Mouse (Mus musculus) lung, adult 2 months (tissue): Measurements from ENCODE around the gene H2afb3. TPM values are rescaled to one million over a fixed set of nuclear protein-coding genes. Genes with fewer than 3 reads are reported as not detected.
"Not testable (repeated sequence)": the region's sequence is repeated elsewhere in the genome, so short reads cannot be mapped to it uniquely, and the experiment has no call there.

Experiments used
- DNase-seq: peaks from one replicate; pipeline ENCODE4 v3.0.0; 2022
- H3K4me1 ChIP-seq: fragments of 200-500 bp; 2 replicates; pipeline ENCODE4 v1.6.1; 2011; ENCODE audit warnings: low read length; ENCODE audit not compliant: control insufficient read depth, insufficient read depth
- H3K4me3 ChIP-seq: fragments of 200-500 bp; replicated peaks from 2 replicates; pipeline ENCODE3; 2011; ENCODE audit warnings: low read depth, mild to moderate bottlenecking, control low read depth, low read length; ENCODE audit errors: extremely low read depth
- CTCF ChIP-seq: fragments of 200-500 bp; IDR thresholded peaks from 2 replicates; pipeline ENCODE4 v1.5.1; 2011; ENCODE audit warnings: mild to moderate bottlenecking, low read length, control low read depth; ENCODE audit not compliant: insufficient read depth
- POLR2A ChIP-seq: fragments of 200-500 bp; IDR thresholded peaks from 2 replicates; pipeline ENCODE4 v1.6.1; 2011; ENCODE audit warnings: low read depth, mild to moderate bottlenecking, control low read depth, low read length, borderline replicate concordance; ENCODE audit errors: extremely low read depth
- WGBS: fragments of 180-500 bp; shearing (Covaris S2); methylation state at CpG from one replicate; pipeline ENCODE4 v1.1.7; 2018; 5-methylcytosine and 5-hydroxymethylcytosine counted together
- polyA plus RNA-seq: library from polyadenylated mRNA; depleted of rRNA; stranded (reverse); fragments of >200 nt; gene quantifications from 2 replicates; pipeline ENCODE4 v1.2.3, GENCODE M21; 2012; rRNA removed

The H2afb3 gene
- not detected in 2 replicates for polyA plus RNA-seq

DNA sequence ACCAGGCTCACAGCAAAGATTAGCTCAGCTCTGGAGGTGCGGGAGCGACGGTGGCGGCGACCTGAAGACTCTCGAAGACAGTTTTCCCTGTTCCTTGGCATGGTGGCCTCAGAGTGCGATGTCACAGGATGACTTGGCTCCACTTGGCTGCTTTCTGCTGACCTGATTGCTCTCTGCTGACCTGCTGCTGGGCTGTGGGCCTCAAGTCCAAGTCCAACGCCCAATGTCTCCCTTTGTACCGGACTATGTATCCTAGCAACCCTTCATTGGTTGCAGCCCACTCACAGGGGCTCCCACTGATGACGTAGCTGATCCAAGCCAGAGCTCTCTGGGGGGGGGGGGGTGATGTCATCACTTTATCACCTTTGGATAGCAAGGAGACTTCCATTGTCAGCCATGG lies at the start of gene H2afb3:
TSS of gene H2afb3 (minus strand) at position 101 of the 400 bp plus-strand sequence.
- H3K4me1 ChIP-seq, DNase-seq, H3K4me3 ChIP-seq: not testable (repeated sequence)
- WGBS: 88% methylated on average over 9 of the region's 10 CpGs

DNA sequence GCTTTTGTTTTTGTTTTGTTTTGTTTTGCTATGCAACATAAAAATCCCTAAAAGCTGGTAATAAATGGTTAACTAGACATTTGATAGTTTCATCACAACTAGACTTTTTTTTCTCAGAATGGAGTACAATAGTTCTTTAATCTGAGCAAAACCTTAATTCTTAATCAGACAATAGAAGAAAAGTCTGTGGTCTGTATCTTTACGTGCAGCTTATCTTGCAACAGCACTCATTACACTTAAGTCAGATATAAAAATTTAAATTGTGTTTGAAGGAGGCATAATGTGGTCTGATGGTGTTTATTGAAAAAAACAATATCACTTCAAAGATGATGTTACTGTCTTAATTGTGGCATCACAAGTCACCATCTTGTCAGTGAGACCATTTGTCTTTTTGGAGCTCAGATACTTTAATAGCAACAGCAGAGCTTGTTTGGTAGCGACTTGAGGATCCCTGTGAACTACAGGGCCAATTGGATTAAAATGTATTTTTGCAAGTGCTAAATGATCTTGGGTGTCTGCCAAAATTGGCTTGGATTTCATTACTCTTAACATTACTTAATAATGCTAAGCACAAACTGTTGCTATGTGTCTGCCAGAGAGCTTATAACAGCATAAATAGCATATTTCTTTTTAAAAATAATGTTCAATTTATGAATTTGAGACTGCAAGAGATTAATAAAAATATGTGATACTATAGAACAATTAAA lies 11.3 kb downstream of the H2afb3 start:
- 59% methylated on average over 2 of the region's 2 CpGs for WGBS

DNA sequence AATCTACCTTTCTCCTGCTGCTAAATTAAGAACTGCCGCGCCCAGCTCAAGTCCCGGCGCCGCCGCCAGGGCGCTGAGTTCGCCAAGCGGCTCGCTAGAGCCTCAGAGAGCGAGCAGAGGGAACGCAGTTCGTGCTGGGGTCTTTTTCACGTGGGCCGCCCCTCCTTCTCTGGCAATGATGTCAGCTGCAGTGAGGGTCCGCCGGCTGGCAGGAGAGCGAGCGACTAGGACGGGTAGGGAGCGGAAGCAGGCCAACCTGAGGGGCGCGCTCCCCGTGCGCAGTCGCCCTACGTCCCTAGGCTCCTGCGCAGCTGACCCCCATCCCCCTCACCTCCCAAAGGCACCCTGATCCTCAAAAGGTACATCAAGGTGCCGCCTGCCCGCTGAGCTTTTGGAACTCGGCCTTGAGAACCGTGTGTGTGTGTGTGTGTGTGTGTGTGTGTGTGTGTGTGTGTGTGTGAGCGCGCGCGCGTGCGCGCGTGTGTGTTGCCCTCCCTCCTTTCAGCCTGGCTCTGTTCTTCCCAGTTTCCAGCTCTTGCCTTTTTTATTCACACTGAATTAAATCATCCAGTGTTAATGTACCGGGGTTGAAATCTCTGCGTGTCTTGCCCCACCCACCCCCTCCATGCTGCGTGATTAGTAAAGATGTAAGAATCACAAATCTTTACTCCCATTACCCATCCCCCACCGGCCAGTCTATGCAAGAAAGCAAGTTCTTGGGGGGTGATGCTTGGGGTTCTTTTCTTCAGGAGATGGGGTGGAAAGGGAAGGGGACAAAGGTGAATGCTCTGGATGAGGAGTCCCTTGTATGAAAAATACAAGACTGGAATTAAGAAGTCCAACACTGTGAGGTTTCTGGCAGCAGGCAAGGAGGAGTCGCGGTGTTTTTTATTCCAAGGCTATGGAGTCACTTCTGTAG lies 19.8 kb downstream of the H2afb3 start:
- no peaks in the 10 kb centered on the region for H3K4me1 ChIP-seq
- DNase-seq: no peak
- no peak for TF ChIP-seq POLR2A
- TF ChIP-seq CTCF: no peak
- H3K4me3 ChIP-seq: no peak overlapping the region
- 8% methylated on average over 40 of the region's 46 CpGs for WGBS

More for the DNA sequence above, 11.3 kb downstream of the H2afb3 start:
- H3K4me1 ChIP-seq: no peaks in the 10 kb centered on the region
- H3K4me3 ChIP-seq: no peak overlapping the region
- no peak for DNase-seq
- TF ChIP-seq CTCF: no peak
- TF ChIP-seq POLR2A: no peak

DNA sequence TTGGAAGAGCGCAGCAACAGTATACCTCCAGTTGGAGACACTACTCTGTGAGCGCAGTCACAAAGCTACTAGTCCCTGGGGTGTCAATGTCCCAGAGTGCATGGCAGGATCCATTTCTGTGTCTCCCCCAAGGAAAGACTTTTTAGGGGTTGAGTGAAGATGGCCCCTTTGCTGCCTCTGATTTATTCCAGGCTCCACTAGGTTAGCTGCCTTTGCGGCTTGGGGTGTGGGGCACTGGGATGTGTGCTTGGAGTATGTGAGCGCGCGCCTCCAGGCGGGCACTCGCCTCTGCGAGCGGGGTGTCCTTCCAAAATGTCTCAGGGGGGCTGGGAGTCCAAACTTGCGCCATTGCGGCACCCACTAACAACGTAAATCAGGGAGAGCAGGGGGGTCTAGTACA lies 21.2 kb downstream of the H2afb3 start:
- DNase-seq: no peak
- Histone ChIP-seq H3K4me1 (no peaks in the 10 kb centered on the region), H3K4me3 (no peak overlapping the region)
- 21% methylated on average over 13 of the region's 13 CpGs for WGBS
- TF ChIP-seq CTCF (no peak), POLR2A (no peak)

DNA sequence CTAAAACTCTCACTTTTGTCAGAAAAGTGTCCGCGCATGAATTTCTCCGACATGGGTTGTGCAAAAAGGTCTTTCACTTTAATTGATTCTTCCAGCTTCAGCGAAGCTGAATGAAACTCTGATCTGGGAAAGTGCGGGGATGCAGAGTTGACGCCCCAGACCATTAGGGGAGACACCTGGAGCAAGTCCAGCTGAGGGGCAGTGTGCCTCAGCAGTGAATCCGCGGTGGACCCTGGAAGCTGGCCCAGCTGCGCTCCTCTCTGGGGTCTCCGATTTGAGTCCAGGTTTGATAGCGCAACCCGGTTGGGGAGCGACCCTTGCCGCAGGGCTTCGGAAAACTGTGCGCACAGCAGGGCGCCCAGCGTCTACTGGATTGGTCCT lies 22.0 kb downstream of the H2afb3 start:
- no peak for DNase-seq
- WGBS: 16% methylated on average over 18 of the region's 18 CpGs
- Histone ChIP-seq H3K4me3 (no peak overlapping the region), H3K4me1 (no peaks in the 10 kb centered on the region)
- no peak for TF ChIP-seq POLR2A
- no peak for TF ChIP-seq CTCF

DNA sequence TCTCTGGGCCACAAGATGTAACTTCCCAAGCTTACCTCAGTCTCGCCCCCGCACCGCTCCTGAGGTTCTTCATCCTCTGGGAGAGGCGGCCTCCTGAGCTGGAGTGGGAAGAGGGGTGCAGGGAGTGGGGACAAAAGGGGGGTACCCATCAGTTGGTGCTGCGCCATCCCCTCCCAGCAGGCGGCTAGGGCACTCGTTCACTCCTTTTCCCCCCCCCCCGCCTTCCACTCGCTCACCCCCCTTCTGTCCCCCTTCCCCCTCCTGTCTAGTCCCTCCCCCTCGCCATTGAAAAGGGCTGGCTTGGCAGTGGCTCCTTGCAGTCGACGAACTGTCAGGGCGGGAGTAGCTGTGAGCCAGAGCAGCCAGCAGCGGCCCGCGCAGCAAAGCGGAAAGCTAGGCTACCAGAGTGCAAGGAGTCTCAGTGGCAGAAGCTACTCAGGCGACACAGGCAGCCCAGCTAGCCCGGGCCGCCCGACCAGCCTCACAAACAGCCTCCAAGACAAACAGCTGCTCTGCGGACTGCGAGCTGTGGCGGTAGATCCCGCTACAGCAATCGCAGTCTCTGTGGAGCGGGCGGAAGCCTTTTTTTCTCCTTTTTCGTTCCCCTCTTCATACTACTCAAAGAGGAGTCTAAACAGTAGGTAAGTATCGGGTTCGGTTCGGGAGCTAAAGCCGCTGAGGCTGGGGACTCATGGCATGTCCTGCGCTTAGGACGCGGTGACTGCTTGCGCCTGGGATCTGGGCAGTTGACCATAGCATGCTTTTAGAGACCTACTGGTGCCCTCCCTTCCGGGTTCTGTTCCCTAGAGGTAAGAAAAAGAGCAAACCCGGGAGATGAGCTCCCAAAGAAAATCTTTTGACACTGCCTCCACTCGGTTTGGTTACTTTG lies 22.6 kb downstream of the H2afb3 start, which contains the start of gene Pcdh11x:
TSS of gene Pcdh11x (plus strand) at position 249 of the 889 bp plus-strand sequence.
- Histone ChIP-seq H3K4me3 (no peak within 1 kb of the TSS), H3K4me1 (no peaks in the 10 kb centered on the region)
- TF ChIP-seq CTCF (no peak), POLR2A (no peak)
- no peak for DNase-seq
- 13% methylated on average over 38 of the region's 40 CpGs for WGBS

DNA sequence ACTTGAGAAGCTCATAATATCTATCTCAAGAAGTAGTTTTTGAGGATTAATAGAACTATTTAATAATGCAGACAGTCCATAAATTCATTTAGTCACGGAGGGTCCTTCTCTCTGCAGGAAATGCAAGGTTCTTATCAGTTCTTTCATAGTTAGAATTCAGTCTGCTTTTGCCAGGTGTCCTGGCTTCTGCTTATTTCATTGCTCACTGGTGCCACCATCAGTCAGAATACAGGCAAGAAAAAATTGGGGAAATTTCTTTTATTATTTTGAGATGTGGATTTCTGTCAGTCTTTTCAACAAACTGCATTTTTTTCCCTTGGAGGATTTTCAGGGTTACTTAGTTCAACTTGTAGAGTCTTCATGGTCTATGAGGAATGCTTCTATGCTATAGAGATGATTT lies 25.4 kb downstream of the H2afb3 start:
- no peak for DNase-seq
- WGBS: 10% methylated on average over 1 of the region's 1 CpGs
- no peaks in the 10 kb centered on the region for H3K4me1 ChIP-seq
- TF ChIP-seq POLR2A (no peak), CTCF (no peak)
- no peak overlapping the region for H3K4me3 ChIP-seq

DNA sequence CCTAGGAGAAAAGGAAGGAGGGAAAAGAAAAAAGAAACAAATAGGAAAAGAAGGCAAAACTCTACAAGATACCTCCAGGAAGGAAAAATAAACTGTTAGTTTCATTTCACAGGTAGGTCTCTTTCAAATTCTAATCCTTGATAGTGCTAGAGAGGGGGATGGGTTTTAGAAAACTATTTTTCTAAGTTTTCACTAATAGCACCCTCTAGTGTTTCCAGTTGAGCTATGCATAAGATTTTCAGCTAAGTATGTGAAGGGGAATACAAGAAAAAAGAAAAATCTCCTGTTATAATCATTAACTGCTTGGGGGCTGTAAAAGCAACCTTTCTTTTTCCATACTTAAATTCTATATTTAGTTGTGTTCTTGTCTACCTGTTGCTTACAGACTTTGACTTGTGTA lies 27.4 kb downstream of the H2afb3 start:
- TF ChIP-seq POLR2A: no peak
- no peak for TF ChIP-seq CTCF
- H3K4me1 ChIP-seq: no peaks in the 10 kb centered on the region
- DNase-seq: no peak
- H3K4me3 ChIP-seq: no peak overlapping the region

Other genes starting within 250 kb of the H2afb3 start
- 0.10 and 0.11 TPM in 2 replicates for gene Pcdh11x, start 22.8 kb downstream of the H2afb3 start, polyA plus RNA-seq